Mouse (Mus musculus) kidney, adult 2 months (tissue): ENCODE measurements at regions not wholly inside any gene's neighbourhood (a gene's known extent, or its start where the extent isn't known, plus 50 kb on each side); places are given as distances from the start of the nearest gene placed in this dataset.

Experiments used
- CTCF ChIP-seq: fragments of 200-500 bp; conservative IDR thresholded peaks from 2 replicates; pipeline ENCODE4 v1.5.1; 2011; ENCODE audit warnings: low read depth, mild to moderate bottlenecking, control low read depth, low read length, moderate library complexity, mixed read lengths; ENCODE audit not compliant: insufficient read depth, insufficient read length
- POLR2A ChIP-seq: fragments of 200-500 bp; IDR thresholded peaks from one replicate; pipeline ENCODE4 v1.6.1; 2011; ENCODE audit warnings: low read depth, low read length, control low read depth

DNA sequence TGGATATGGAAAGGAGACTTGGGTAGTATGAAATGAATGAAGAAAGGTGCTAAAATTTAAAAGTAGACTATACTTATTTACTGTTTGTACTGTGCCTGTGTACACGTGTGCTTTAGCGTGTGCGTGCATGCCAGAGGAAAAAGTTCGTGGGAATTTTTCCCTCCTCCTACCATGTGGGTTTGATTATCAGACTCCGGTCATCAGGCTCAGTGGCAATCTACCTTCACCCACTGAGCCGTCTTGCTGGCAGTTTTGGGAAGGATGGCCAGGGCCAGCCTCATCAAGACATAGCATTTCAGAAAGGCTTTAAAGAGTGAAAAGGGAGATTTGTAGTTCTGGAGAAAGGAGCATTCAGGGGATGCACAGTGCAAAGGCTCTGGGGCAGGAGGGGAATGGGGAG lies 87.0 kb upstream of the Tpm1 start:
- no peak for TF ChIP-seq POLR2A
- TF ChIP-seq CTCF = no peak
